Comparison of ENCODE assay signal across 8 mouse cellular contexts in genomic region chr1:153489132-153489531, GRCm38 (mm10). TPM values are rescaled to one million over a fixed set of nuclear protein-coding genes. Genes with fewer than 3 reads are reported as not detected.
DNase-seq lines count a peak whose midpoint lies in the region; ATAC-seq lines count a peak whose summit lies in the region.

No protein-coding gene starts in this region.

- WGBS in kidney, embryonic 14.5 days = 52% methylated on average over 7 of the region's 7 CpGs
- WGBS in hindbrain, embryonic 12.5 days = 50% methylated on average over 7 of the region's 7 CpGs
- 50% methylated on average over 7 of the region's 7 CpGs for WGBS in forebrain, embryonic 12.5 days
- 50% methylated on average over 7 of the region's 7 CpGs for WGBS in intestine, embryonic 16.5 days

- H3K9ac ChIP-seq in kidney, embryonic 14.5 days (ENCODE audit: low read depth, low read length) = no peak overlapping the region
- H3K9ac ChIP-seq in hindbrain, embryonic 12.5 days = no peak overlapping the region
- no peak overlapping the region for H3K9ac ChIP-seq in forebrain, embryonic 12.5 days
- no peak overlapping the region for H3K9ac ChIP-seq in intestine, embryonic 16.5 days (ENCODE audit: low read depth, low read length)

- H3K36me3 ChIP-seq in kidney, embryonic 14.5 days (ENCODE audit: control insufficient read depth, insufficient read depth, low read length) = 0 out of 2 replicates have a peak, but pooled peaks cover 3% of the 10 kb centered on the region
- H3K36me3 ChIP-seq in hindbrain, embryonic 12.5 days = no peaks in the 10 kb centered on the region
- H3K36me3 ChIP-seq in forebrain, embryonic 12.5 days (replicated peaks) = no peaks in the 10 kb centered on the region
- no peaks in the 10 kb centered on the region for H3K36me3 ChIP-seq in intestine, embryonic 16.5 days (ENCODE audit: control insufficient read depth, insufficient read depth, low read length)

- no peak overlapping the region for H3K27ac ChIP-seq in kidney, embryonic 14.5 days (ENCODE audit: low read depth, low read length)
- no peak overlapping the region for H3K27ac ChIP-seq in hindbrain, embryonic 12.5 days
- no peak overlapping the region for H3K27ac ChIP-seq in forebrain, embryonic 12.5 days
- H3K27ac ChIP-seq in intestine, embryonic 16.5 days (ENCODE audit: low read length) = no peak overlapping the region

- H3K27me3 ChIP-seq in kidney, embryonic 14.5 days (ENCODE audit: control insufficient read depth, insufficient read depth, low read length) = no peaks in the 10 kb centered on the region
- no peaks in the 10 kb centered on the region for H3K27me3 ChIP-seq in hindbrain, embryonic 12.5 days
- H3K27me3 ChIP-seq in forebrain, embryonic 12.5 days = no peaks in the 10 kb centered on the region
- no peaks in the 10 kb centered on the region for H3K27me3 ChIP-seq in intestine, embryonic 16.5 days (replicated peaks; ENCODE audit: control insufficient read depth, insufficient read depth, low read length)

- no peaks in the 10 kb centered on the region for H3K9me3 ChIP-seq in kidney, embryonic 14.5 days (ENCODE audit: control insufficient read depth, low read length)
- H3K9me3 ChIP-seq in hindbrain, embryonic 12.5 days (replicated peaks) = no peaks in the 10 kb centered on the region
- H3K9me3 ChIP-seq in forebrain, embryonic 12.5 days = no peaks in the 10 kb centered on the region
- no peaks in the 10 kb centered on the region for H3K9me3 ChIP-seq in intestine, embryonic 16.5 days (ENCODE audit: control insufficient read depth, low read length)

- no peak for ATAC-seq in kidney, embryonic 14.5 days (ENCODE audit: low FRiP score, low TSS enrichment)
- ATAC-seq in hindbrain, embryonic 12.5 days (ENCODE audit: low FRiP score) = no peak
- ATAC-seq in forebrain, embryonic 12.5 days (ENCODE audit: low FRiP score) = no peak
- no peak for ATAC-seq in intestine, embryonic 16.5 days

- peaks cover 15% of the 10 kb centered on the region; the same call in 1 of the 2 replicates for H3K4me1 ChIP-seq in kidney, embryonic 14.5 days (ENCODE audit: control insufficient read depth, insufficient read depth, low read length)
- H3K4me1 ChIP-seq in hindbrain, embryonic 12.5 days = peaks cover 17% of the 10 kb centered on the region
- H3K4me1 ChIP-seq in forebrain, embryonic 12.5 days = peaks cover 20% of the 10 kb centered on the region
- peaks cover 13% of the 10 kb centered on the region for H3K4me1 ChIP-seq in intestine, embryonic 16.5 days (ENCODE audit: control insufficient read depth, insufficient read depth, low read length)

- intact Hi-C loops in left cerebral cortex, postnatal 25 days (cut with DNase I) = loop anchor here (10.0 kb wide), 1 partner anchor 256 kb away; the partner anchor contains the start of genes Rgs16 and Rnasel

- peak; percentile 33 for DNase-seq in kidney, postnatal 10 days
- DNase-seq in T-cell, adult 2 months (ENCODE audit: low spot score) = peak; percentile 23
- peak; percentile 17 to 49 for DNase-seq in left cerebral cortex, postnatal 25 days (ENCODE audit: low spot score in 2 of 2)
- DNase-seq in spleen, adult 18-20 months = peak; percentile 68 to 71

- no peak overlapping the region for H3K4me3 ChIP-seq in kidney, embryonic 14.5 days (ENCODE audit: low read length)
- H3K4me3 ChIP-seq in hindbrain, embryonic 12.5 days = no peak overlapping the region
- H3K4me3 ChIP-seq in forebrain, embryonic 12.5 days (replicated peaks) = no peak overlapping the region
- no peak overlapping the region for H3K4me3 ChIP-seq in intestine, embryonic 16.5 days (ENCODE audit: low read length)

- no peak overlapping the region for H3K4me2 ChIP-seq in kidney, embryonic 14.5 days (replicated peaks; ENCODE audit: low read depth, low read length)
- no peak overlapping the region for H3K4me2 ChIP-seq in hindbrain, embryonic 12.5 days (replicated peaks)
- no peak overlapping the region for H3K4me2 ChIP-seq in forebrain, embryonic 12.5 days
- H3K4me2 ChIP-seq in intestine, embryonic 16.5 days (ENCODE audit: low read depth, low read length) = no peak overlapping the region

RNA-seq across cellular contexts. Expression of gene Dhx9, which starts 1.7 kb away (rescaled TPM):
- 46.2 and 52.2 TPM in 2 replicates for polyA plus RNA-seq in kidney, embryonic 14.5 days (2014; fragmentation: Nextera tagmentation; extraction: Ambion mirVana)
- 100 to 1,000 TPM; 100 to 102 TPM for total RNA-seq in left cerebral cortex, postnatal 25 days (2021)
- polyA plus RNA-seq in hindbrain, embryonic 12.5 days (2016; fragmentation: Nextera tagmentation; extraction: Ambion mirVana) = 47.3 and 47.4 TPM in 2 replicates
- 51.1 and 58.9 TPM in 2 replicates for polyA plus RNA-seq in forebrain, embryonic 12.5 days (2016; fragmentation: Nextera tagmentation; extraction: Ambion mirVana)
- polyA plus RNA-seq in intestine, embryonic 16.5 days (2015; fragmentation: Nextera tagmentation; extraction: Ambion mirVana) = 15.7 and 18.1 TPM in 2 replicates
